Mouse (Mus musculus) cerebellum, postnatal 25 days (tissue): ENCODE data around the gene Mcoln2.

ENCODE experiments used
- DNase-seq, 2 experiments: peaks; one replicate each; pipeline ENCODE4 v3.0.0; 2021; ENCODE audit warnings: mixed read lengths in 2 of 2

Mcoln2 gene

DNA sequence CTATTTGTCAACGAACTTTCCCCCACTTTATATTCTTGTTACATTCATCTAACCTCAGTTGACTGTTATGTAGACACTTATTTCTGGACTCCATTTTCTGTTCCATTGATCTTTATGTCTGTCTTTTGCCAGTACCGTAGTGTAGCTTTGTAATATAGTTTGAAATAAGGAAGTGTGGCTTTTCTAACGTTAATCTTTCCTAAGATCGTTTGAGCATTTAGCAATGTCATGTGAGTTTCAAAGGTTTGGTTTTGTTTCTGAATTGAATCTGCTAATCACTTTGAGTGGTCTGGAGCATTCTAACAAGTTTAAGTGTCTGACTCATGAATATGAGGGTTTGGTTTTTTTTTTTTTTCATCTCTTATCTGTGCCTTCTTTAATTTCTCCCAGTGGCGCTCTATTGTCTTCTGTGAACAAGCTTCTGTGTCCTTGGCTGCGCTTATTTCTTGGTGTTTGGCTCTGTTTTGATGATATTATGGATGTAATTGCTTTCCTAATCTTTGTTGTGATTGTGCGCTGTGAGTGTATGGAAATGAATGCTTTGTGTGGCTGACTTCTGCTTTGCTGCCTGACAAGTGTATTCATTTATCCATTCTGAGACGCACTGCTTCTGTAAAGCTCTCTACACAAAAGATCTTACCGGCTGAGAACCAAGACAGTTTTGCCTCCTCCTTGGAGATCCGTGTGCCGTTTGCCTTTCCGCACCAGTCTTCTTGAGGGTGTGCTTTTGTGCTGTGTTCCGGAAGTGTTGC lies 79.1 kb downstream of the Mcoln2 start:
- no peak for DNase-seq

DNA sequence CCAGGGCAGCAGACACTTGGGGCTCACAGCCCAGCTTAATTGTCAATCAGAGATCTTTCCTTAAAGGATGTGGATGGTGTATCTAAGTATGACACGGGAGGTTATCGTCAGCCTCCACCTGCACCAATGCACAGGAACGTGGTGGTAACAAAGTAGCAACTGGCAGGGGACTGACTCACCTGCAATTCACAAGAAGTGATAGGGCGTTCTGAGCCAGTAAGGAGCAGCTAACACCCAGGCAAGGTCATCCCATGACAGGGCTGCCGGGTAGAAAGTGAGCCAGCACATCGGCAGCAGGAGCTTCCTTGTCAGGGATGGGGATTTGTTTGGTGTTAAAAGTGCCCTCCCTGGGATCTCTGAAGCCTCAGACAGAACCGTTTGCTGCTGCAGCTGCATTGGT lies 83.1 kb downstream of the Mcoln2 start:
- no peak for DNase-seq

DNA sequence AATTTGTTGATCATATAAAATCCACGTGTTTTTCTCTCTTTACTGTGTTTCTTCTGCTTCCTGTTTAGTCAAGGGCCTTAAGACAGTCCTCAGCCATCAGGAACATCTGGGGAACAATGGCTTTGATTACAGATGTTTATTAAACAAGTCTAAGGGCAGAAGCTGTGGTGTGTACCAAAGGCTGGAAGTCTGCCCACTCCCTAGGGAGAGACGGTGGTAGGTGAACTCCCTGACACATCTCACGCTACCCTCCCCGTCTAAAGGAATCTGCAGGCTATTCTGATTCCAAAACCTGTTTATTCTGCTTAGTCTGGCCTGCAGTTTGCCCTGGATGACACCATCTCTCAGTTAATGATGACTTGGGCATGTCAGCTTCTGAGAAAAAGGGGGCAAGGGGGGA lies 84.1 kb downstream of the Mcoln2 start:
- DNase-seq, result no peak

DNA sequence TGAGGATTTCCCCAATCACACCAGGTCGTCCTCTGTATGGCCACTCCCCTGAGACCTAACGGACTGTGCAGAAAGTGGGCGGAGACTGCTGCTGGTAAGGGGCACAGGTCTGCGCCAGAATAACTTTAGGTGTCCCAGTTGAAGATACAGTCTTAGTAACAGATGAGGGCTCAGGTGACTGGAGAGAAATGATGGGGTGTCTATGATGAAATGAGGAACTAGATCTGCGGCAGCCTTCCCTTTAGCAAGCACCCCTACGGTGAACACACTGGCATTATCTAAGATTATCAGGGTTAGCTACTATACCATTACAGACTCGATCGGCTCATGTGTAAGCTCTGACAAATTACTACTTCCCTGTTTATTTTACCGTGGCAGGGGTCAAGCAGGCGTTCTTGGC lies 84.9 kb downstream of the Mcoln2 start:
- no peak for DNase-seq

DNA sequence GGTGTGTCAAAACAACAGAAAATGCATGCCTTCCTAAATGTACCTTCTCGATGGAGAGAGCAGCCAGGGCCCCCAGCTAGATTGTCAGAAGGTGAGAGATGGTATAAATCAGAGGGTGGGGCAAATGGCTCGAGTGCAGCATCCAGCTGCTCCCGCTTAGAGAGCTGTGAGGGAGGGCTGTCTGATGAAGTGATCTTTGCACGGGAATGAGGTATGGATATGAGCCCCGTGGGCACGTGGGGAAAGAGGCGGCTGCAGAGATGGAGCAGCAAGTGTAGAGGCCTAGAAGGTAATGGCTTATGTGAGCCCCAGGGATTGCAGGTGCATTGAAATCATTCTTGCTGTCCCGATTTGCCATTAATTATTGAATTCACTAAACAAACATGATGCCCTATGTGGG lies 86.6 kb downstream of the Mcoln2 start:
- DNase-seq, result no peak

DNA sequence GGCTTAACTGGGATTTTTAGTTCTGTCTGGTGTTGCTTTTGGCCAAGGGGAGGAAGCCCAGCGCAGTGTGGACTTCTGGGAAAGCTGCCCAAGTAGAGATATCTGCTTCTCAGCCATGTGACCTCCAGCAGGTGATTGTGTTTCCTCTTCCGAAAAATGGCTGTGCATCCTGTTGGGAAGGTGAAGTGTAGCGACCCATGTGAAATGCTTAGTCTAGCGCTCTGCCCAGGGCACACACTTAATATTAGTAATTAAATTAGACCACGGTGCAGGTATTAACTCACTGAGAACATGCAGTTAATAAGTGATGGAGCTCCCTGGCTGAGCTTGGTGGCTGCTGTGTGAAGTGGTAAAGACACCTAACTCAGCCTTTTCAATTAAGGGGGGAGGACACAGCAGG lies 88.0 kb downstream of the Mcoln2 start:
- DNase-seq, result no peak

DNA sequence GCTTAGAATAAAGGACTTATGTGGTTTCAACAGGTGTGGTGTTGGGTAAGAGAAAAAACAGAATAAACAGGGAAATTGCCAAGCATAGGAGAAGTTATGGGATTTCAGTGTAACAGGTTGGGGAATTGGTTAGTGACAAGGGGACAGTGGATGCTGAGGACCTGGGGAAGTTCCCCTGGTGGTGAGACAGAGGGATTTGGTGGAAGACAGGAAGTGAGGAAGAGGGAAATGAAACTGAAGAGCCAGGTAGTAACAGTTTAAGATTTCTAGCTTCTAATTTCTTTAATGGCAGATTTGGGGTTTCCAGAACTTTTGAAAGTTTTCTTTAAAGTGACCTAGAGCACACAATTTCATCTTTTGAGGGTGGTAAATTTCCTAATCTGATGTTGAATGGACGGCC lies 95.0 kb downstream of the Mcoln2 start:
- DNase-seq, result no peak
